Mouse (Mus musculus) testis, adult 2 months (tissue): ENCODE data around the gene Nupr1.

ENCODE experiments used
- CTCF ChIP-seq: fragments of 200-500 bp; IDR thresholded peaks from 2 replicates; pipeline ENCODE4 v1.5.1; 2012; ENCODE audit warnings: low read depth, mild to moderate bottlenecking, inconsistent platforms, low read length, moderate library complexity; ENCODE audit not compliant: control insufficient read depth, insufficient read depth, insufficient replicate concordance
- POLR2A ChIP-seq: fragments of 200-500 bp; IDR thresholded peaks from 2 replicates; pipeline ENCODE4 v1.6.1; 2012; ENCODE audit warnings: low read depth, mild to moderate bottlenecking, inconsistent platforms, low read length, moderate library complexity; ENCODE audit not compliant: control insufficient read depth

- TF ChIP-seq CTCF (no peak), POLR2A (no peak)
These were observed 46.9 kb downstream of the Nupr1 start for GRCm38 (mm10) chr7:126583761-126584160.
